Mouse (Mus musculus) midbrain, embryonic 11.5 days (tissue): Measurements from ENCODE around the gene Sash1. TPM values are rescaled to one million over a fixed set of nuclear protein-coding genes. Genes with fewer than 3 reads are reported as not detected.
A peak's percentile ranks its signal among the peaks of the same experiment; 100 is the strongest.

ENCODE experiments used
- ATAC-seq: fragments of 200-750 bp; cut with Nextera tagmentation; 2 replicates; pipeline ENCODE4 v1.8.0; 2017; ENCODE audit warnings: moderate TSS enrichment, moderate library complexity; ENCODE audit not compliant: low FRiP score
- DNase-seq: peaks from one replicate; pipeline ENCODE4 v3.0.0; 2015; ENCODE audit warnings: low spot score; ENCODE audit errors: missing footprints
- H3K27ac ChIP-seq: fragments of 300-500 bp; sonication (generic); 2 replicates; pipeline ENCODE4 v1.5.1; 2014; ENCODE audit warnings: low read depth, low read length
- H3K27me3 ChIP-seq: fragments of 300-500 bp; sonication (generic); 2 replicates; pipeline ENCODE4 v1.6.1; 2014; ENCODE audit warnings: mild to moderate bottlenecking, low read length, moderate library complexity, mixed read lengths; ENCODE audit not compliant: control insufficient read depth, insufficient read depth
- H3K36me3 ChIP-seq: fragments of 300-500 bp; sonication (generic); 2 replicates; pipeline ENCODE4 v1.6.1; 2014; ENCODE audit warnings: mild to moderate bottlenecking, low read length, moderate library complexity, mixed read lengths; ENCODE audit not compliant: control insufficient read depth, insufficient read depth
- H3K4me1 ChIP-seq: fragments of 300-500 bp; sonication (generic); 2 replicates; pipeline ENCODE4 v1.6.1; 2014; ENCODE audit warnings: low read length; ENCODE audit not compliant: control insufficient read depth, insufficient read depth
- H3K4me2 ChIP-seq: fragments of 300-500 bp; sonication (generic); 2 replicates; pipeline ENCODE4 v1.6.1; 2014; ENCODE audit warnings: mild to moderate bottlenecking, moderate library complexity
- H3K4me3 ChIP-seq: fragments of 300-500 bp; sonication (generic); 2 replicates; pipeline ENCODE4 v1.5.1; 2014; ENCODE audit warnings: low read depth, low read length
- H3K9ac ChIP-seq: fragments of 300-500 bp; sonication (generic); 2 replicates; pipeline ENCODE4 v1.6.1; 2014; ENCODE audit warnings: low read length
- H3K9me3 ChIP-seq: fragments of 300-500 bp; sonication (generic); 2 replicates; pipeline ENCODE4 v1.6.1; 2016; ENCODE audit warnings: low read length; ENCODE audit not compliant: control insufficient read depth
- WGBS: fragments of 180-500 bp; shearing (Covaris S2); extraction: QIAGEN DNeasy Blood & Tissue Kit; methylation state at CpG from one replicate; pipeline ENCODE4 v1.1.7; 2014; 5-methylcytosine and 5-hydroxymethylcytosine counted together
- polyA plus RNA-seq: library from polyadenylated mRNA; unstranded; fragments of >200 nt; fragmentation: Nextera tagmentation; extraction: Ambion mirVana; gene quantifications from 2 replicates; pipeline ENCODE4 v1.2.1, GENCODE M21; 2014

Gene Sash1
- polyA plus RNA-seq, 1 experiment from 2014 or later = 2.9 TPM

- H3K9ac ChIP-seq = peak overlapping the region; percentile 41
- no peaks in the 10 kb centered on the region for H3K27me3 ChIP-seq
- H3K4me1 ChIP-seq = peaks cover 43% of the 10 kb centered on the region
- H3K36me3 ChIP-seq = no peaks in the 10 kb centered on the region
- H3K9me3 ChIP-seq = no peaks in the 10 kb centered on the region
- 3% methylated on average over 14 of the region's 14 CpGs for WGBS
- ATAC-seq (peak; percentile 62), DNase-seq (peak; percentile 95)
- H3K4me2 ChIP-seq = peak overlapping the region; percentile 47
- H3K27ac ChIP-seq = peak overlapping the region; percentile 49; the same call in 1 of the 2 replicates
- H3K4me3 ChIP-seq = peak overlapping the region; percentile 14; the same call in 1 of the 2 replicates
Observed at GRCm38 (mm10) chr10:8762209-8762701, 123.6 kb downstream of the Sash1 start.

GRCm38 (mm10) chr10:8761656-8762055 is 124.2 kb downstream of the Sash1 start:
- WGBS = 58% methylated on average over 9 of the region's 9 CpGs
- peak overlapping the region; percentile 41 for H3K9ac ChIP-seq
- peak overlapping the region; percentile 49; the same call in 1 of the 2 replicates for H3K27ac ChIP-seq
- H3K27me3 ChIP-seq = no peaks in the 10 kb centered on the region
- peak overlapping the region; percentile 14 for H3K4me3 ChIP-seq
- no peaks in the 10 kb centered on the region for H3K9me3 ChIP-seq
- H3K4me1 ChIP-seq = peaks cover 49% of the 10 kb centered on the region
- H3K36me3 ChIP-seq = no peaks in the 10 kb centered on the region
- no peak for DNase-seq
- peak overlapping the region; percentile 47 for H3K4me2 ChIP-seq
- ATAC-seq = no peak

- H3K27me3 ChIP-seq = no peaks in the 10 kb centered on the region
- peaks cover 56% of the 10 kb centered on the region for H3K4me1 ChIP-seq
- ATAC-seq (peak; percentile 62), DNase-seq (peak; percentile 93)
- H3K4me3 ChIP-seq = no peak overlapping the region
- H3K4me2 ChIP-seq = peak overlapping the region; percentile 12; the same call in 1 of the 2 replicates
- H3K9me3 ChIP-seq = no peaks in the 10 kb centered on the region
- H3K27ac ChIP-seq = no peak overlapping the region; the same call in 1 of the 2 replicates
- H3K9ac ChIP-seq = no peak overlapping the region
- WGBS = 18% methylated on average over 4 of the region's 4 CpGs
- no peaks in the 10 kb centered on the region for H3K36me3 ChIP-seq
Observed at GRCm38 (mm10) chr10:8760598-8760997, 125.3 kb downstream of the Sash1 start.

GRCm38 (mm10) chr10:8759228-8759627 is 126.6 kb downstream of the Sash1 start:
- Histone ChIP-seq H3K9me3 (no peaks in the 10 kb centered on the region), H3K4me2 (no peak overlapping the region), H3K27ac (no peak overlapping the region), H3K27me3 (no peaks in the 10 kb centered on the region), H3K4me3 (no peak overlapping the region), H3K36me3 (no peaks in the 10 kb centered on the region), H3K9ac (no peak overlapping the region), H3K4me1 (peaks cover 56% of the 10 kb centered on the region)
- WGBS = 87% methylated on average over 7 of the region's 7 CpGs
- no peak for ATAC-seq
- no peak for DNase-seq

- ATAC-seq (peak; percentile 38), DNase-seq (peak; percentile 91)
- WGBS = 11% methylated on average over 21 of the region's 21 CpGs
- Histone ChIP-seq H3K27me3 (no peaks in the 10 kb centered on the region), H3K9me3 (no peaks in the 10 kb centered on the region), H3K36me3 (no peaks in the 10 kb centered on the region), H3K27ac (peak overlapping the region; percentile 65), H3K4me1 (peaks cover 49% of the 10 kb centered on the region), H3K4me3 (no peak overlapping the region), H3K4me2 (peak overlapping the region; percentile 37), H3K9ac (peak overlapping the region; percentile 33; the same call in 1 of the 2 replicates)
Observed at GRCm38 (mm10) chr10:8757429-8757931, 128.4 kb downstream of the Sash1 start.

GRCm38 (mm10) chr10:8756604-8757354 is 129.1 kb downstream of the Sash1 start:
- Histone ChIP-seq H3K4me3 (no peak overlapping the region), H3K27ac (peak overlapping the region; percentile 65; the same call in 1 of the 2 replicates), H3K9me3 (no peaks in the 10 kb centered on the region), H3K27me3 (no peaks in the 10 kb centered on the region), H3K4me2 (peak overlapping the region; percentile 37), H3K4me1 (peaks cover 43% of the 10 kb centered on the region), H3K36me3 (no peaks in the 10 kb centered on the region), H3K9ac (peak overlapping the region; percentile 33; the same call in 1 of the 2 replicates)
- ATAC-seq = no peak
- DNase-seq = no peak
- WGBS = 70% methylated on average over 11 of the region's 11 CpGs

GRCm38 (mm10) chr10:8753377-8753776 is 132.5 kb downstream of the Sash1 start:
- WGBS = 78% methylated on average over 3 of the region's 3 CpGs
- no peak for DNase-seq
- no peaks in the 10 kb centered on the region for H3K27me3 ChIP-seq

GRCm38 (mm10) chr10:8752436-8752835 is 133.4 kb downstream of the Sash1 start:
- H3K4me1 ChIP-seq = peaks cover 21% of the 10 kb centered on the region
- H3K27me3 ChIP-seq = no peaks in the 10 kb centered on the region
- no peak overlapping the region for H3K4me2 ChIP-seq
- DNase-seq = no peak
- H3K36me3 ChIP-seq = no peaks in the 10 kb centered on the region
- H3K27ac ChIP-seq = no peak overlapping the region
- WGBS = 86% methylated on average over 7 of the region's 7 CpGs
- no peaks in the 10 kb centered on the region for H3K9me3 ChIP-seq
- ATAC-seq = no peak
- no peak overlapping the region for H3K4me3 ChIP-seq
- H3K9ac ChIP-seq = no peak overlapping the region

More at GRCm38 (mm10) chr10:8753377-8753776, 132.5 kb downstream of the Sash1 start:
- Histone ChIP-seq H3K4me1 (peaks cover 25% of the 10 kb centered on the region), H3K4me3 (no peak overlapping the region), H3K4me2 (no peak overlapping the region), H3K27ac (no peak overlapping the region), H3K9ac (no peak overlapping the region), H3K36me3 (no peaks in the 10 kb centered on the region), H3K9me3 (no peaks in the 10 kb centered on the region)
- ATAC-seq = no peak

GRCm38 (mm10) chr10:8749537-8749936 is 136.3 kb downstream of the Sash1 start:
- peaks cover 14% of the 10 kb centered on the region for H3K4me1 ChIP-seq
- DNase-seq (no peak), ATAC-seq (no peak)
- no peak overlapping the region for H3K9ac ChIP-seq
- H3K36me3 ChIP-seq = no peaks in the 10 kb centered on the region
- no peaks in the 10 kb centered on the region for H3K9me3 ChIP-seq
- no peaks in the 10 kb centered on the region for H3K27me3 ChIP-seq
- H3K4me2 ChIP-seq = no peak overlapping the region
- WGBS = 41% methylated on average over 11 of the region's 11 CpGs
- H3K27ac ChIP-seq = no peak overlapping the region
- no peak overlapping the region for H3K4me3 ChIP-seq
